Mouse (Mus musculus): ENCODE measurements at regions not wholly inside any gene's neighbourhood (a gene's known extent, or its start where the extent isn't known, plus 50 kb on each side); places are given as distances from the start of the nearest gene placed in this dataset.
A peak's percentile ranks its signal among the peaks of the same experiment; 100 is the strongest.

DNA sequence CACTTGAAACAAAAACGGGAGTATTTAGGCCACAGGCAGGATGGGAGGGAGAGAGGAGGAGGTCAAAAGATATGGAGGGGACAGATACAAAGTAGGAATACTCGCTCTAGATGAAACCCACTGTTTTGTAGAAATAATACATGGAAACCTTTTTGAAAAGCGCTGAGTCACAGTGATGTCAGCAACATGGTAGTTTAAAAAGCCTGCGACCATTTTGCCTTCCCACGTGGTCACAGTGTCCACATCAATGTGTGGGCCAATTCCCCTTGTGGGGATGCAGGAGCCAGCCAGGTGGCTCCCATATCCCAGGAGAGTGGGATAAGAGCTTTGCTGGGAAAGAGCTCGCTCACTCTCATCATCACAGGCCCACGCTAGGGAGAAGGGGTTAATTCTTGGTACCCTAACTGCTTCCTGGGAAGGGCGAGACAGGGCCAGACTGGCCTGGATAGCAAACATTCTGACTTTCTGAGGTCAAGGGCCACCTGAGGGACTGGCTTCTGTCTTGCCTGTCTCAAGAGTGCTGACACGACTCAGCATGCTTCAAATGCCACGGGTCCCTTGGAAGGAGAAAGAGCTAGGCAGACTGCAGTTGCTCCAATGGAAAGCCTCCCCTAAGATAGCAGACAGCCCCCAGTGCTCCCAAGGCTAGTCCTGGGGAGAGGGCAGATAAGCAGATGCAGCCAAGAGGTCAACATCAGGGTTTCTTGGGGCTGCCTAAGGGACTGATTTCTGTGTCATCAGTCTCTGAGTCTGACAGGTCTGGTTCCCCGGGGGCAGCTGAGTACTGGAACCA lies 143.3 kb upstream of the Usp9x start:
- TF ChIP-seq ZC3H11A (IDR thresholded peaks at IDR 0.05; ENCODE audit: borderline replicate concordance, low read depth, low read length) (no peak), MAFK (IDR thresholded peaks at IDR 0.05; ENCODE audit: insufficient read depth, low read depth, low read length) (peak; percentile 92)

All from ES-E14 (cell line).